Mouse (Mus musculus) midbrain, postnatal 0 days (tissue): ENCODE results near the gene Cilp. TPM values are rescaled to one million over a fixed set of nuclear protein-coding genes. Genes with fewer than 3 reads are reported as not detected.

Source experiments
- ATAC-seq: fragments of 200-750 bp; cut with Nextera tagmentation; 2 replicates; pipeline ENCODE4 v1.8.0; 2017; ENCODE audit warnings: moderate number of reproducible peaks, mild to moderate bottlenecking, moderate TSS enrichment, moderate library complexity; ENCODE audit not compliant: low FRiP score
- DNase-seq: peaks from one replicate; pipeline ENCODE4 v3.0.0-alpha.2; 2015; ENCODE audit warnings: low spot score
- H3K27ac ChIP-seq: fragments of 300-500 bp; sonication (generic); 2 replicates; pipeline ENCODE4 v1.5.1; 2014; ENCODE audit warnings: low read depth, mild to moderate bottlenecking, low read length, mixed read lengths
- H3K27me3 ChIP-seq: fragments of 300-500 bp; sonication (generic); 2 replicates; pipeline ENCODE4 v1.6.1; 2014; ENCODE audit warnings: low read length, control low read depth, mixed read lengths; ENCODE audit not compliant: insufficient read depth
- H3K36me3 ChIP-seq: fragments of 300-500 bp; sonication (generic); 2 replicates; pipeline ENCODE4 v1.6.1; 2014; ENCODE audit warnings: low read length, control low read depth, mixed read lengths; ENCODE audit not compliant: insufficient read depth
- H3K4me1 ChIP-seq: fragments of 300-500 bp; sonication (generic); 2 replicates; pipeline ENCODE4 v1.6.1; 2014; ENCODE audit warnings: mild to moderate bottlenecking, control low read depth, antibody characterized with exemption, low read length, mixed read lengths; ENCODE audit not compliant: insufficient read depth
- H3K4me2 ChIP-seq: fragments of 300-500 bp; sonication (generic); 2 replicates; pipeline ENCODE4 v1.6.1; 2014; ENCODE audit warnings: low read depth, mild to moderate bottlenecking, low read length, mixed read lengths; ENCODE audit not compliant: poor library complexity, severe bottlenecking
- H3K4me3 ChIP-seq: fragments of 300-500 bp; sonication (generic); 2 replicates; pipeline ENCODE4 v1.5.1; 2014; ENCODE audit warnings: low read depth, mild to moderate bottlenecking, low read length, moderate library complexity
- H3K9ac ChIP-seq: fragments of 300-500 bp; sonication (generic); replicated peaks from 2 replicates; pipeline ENCODE4 v1.6.1; 2014; ENCODE audit warnings: mild to moderate bottlenecking, low read length, moderate library complexity, mixed read lengths; ENCODE audit not compliant: poor library complexity, severe bottlenecking
- H3K9me3 ChIP-seq: fragments of 300-500 bp; sonication (generic); 2 replicates; pipeline ENCODE4 v1.6.1; 2016; ENCODE audit warnings: low read length, control low read depth
- CTCF ChIP-seq: IDR thresholded peaks from 2 replicates; pipeline ENCODE4 v1.5.1; 2016; ENCODE audit warnings: antibody characterized with exemption, mild to moderate bottlenecking
- WGBS: fragments of 180-500 bp; shearing (Covaris S2); extraction: QIAGEN DNeasy Blood & Tissue Kit; methylation state at CpG from one replicate; pipeline ENCODE4 v1.1.7; 2014; 5-methylcytosine and 5-hydroxymethylcytosine counted together
- polyA plus RNA-seq: library from polyadenylated mRNA; unstranded; fragments of >200 nt; fragmentation: Nextera tagmentation; extraction: Ambion mirVana; gene quantifications from 2 replicates; pipeline ENCODE4 v1.2.1, GENCODE M21; 2015
- total RNA-seq: library from RNA; depleted of rRNA; stranded (reverse); fragments of >200 nt; gene quantifications from 2 replicates; pipeline ENCODE4 v1.2.3, GENCODE M21; 2014

The Cilp gene
- total and polyA plus RNA-seq, 2 experiments from 2014 or later: 0.15 to 0.60 TPM

DNA sequence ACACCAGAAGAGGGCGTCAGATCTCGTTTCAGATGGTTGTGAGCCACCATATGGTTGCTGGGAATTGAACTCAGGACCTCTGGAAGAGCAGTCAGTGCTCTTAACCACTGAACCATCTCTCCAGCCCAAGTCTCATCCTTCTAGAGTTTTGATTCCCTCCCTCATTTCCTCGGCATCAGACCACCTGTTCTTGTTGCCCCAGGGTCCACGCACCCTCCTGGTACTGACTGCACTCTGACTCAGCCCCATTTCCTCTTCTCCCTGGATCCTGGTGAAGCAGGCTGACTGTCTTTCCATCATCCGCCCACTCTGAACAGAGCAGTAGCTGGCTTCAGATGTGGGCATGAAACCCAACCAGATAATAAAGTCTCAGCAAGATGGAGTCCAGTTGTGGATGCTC, 23.0 kb upstream of the Cilp start:
- Histone ChIP-seq H3K27ac (no peak overlapping the region), H3K4me3 (no peak overlapping the region), H3K27me3 (no peaks in the 10 kb centered on the region), H3K9ac (no peak overlapping the region), H3K4me1 (no peaks in the 10 kb centered on the region), H3K36me3 (peaks cover 13% of the 10 kb centered on the region; the same call in 1 of the 2 replicates), H3K9me3 (no peaks in the 10 kb centered on the region), H3K4me2 (no peak overlapping the region)
- DNase-seq: no peak
- ATAC-seq: no peak
- TF ChIP-seq CTCF: no peak
- WGBS: 61% methylated on average over 5 of the region's 5 CpGs

DNA sequence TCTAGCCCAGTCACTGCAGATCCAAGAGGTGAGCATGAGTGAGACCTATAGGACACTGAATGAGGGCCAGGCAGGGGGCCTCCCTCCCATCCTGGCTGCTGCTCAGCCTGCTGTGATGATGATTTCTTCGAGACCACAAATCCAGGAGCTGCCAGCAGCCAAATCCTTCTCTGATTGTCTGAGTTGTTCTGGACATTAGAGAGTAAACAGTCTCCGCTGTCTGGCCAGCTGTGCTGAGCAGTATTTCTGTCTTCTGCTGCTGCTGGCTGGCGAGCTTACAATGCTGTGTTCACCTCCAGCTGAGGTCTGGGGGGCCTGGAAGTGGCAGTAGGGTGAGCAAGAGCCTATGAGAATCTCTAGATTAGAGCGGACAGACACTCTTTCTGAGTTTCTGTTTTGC, 21.7 kb upstream of the Cilp start:
- Histone ChIP-seq H3K9ac (no peak overlapping the region), H3K9me3 (no peaks in the 10 kb centered on the region), H3K27me3 (no peaks in the 10 kb centered on the region), H3K27ac (no peak overlapping the region), H3K4me3 (no peak overlapping the region), H3K4me1 (no peaks in the 10 kb centered on the region), H3K4me2 (no peak overlapping the region), H3K36me3 (peaks cover 6% of the 10 kb centered on the region; the same call in 1 of the 2 replicates)
- WGBS: 46% methylated on average over 4 of the region's 4 CpGs
- DNase-seq: no peak
- no peak for TF ChIP-seq CTCF
- no peak for ATAC-seq

DNA sequence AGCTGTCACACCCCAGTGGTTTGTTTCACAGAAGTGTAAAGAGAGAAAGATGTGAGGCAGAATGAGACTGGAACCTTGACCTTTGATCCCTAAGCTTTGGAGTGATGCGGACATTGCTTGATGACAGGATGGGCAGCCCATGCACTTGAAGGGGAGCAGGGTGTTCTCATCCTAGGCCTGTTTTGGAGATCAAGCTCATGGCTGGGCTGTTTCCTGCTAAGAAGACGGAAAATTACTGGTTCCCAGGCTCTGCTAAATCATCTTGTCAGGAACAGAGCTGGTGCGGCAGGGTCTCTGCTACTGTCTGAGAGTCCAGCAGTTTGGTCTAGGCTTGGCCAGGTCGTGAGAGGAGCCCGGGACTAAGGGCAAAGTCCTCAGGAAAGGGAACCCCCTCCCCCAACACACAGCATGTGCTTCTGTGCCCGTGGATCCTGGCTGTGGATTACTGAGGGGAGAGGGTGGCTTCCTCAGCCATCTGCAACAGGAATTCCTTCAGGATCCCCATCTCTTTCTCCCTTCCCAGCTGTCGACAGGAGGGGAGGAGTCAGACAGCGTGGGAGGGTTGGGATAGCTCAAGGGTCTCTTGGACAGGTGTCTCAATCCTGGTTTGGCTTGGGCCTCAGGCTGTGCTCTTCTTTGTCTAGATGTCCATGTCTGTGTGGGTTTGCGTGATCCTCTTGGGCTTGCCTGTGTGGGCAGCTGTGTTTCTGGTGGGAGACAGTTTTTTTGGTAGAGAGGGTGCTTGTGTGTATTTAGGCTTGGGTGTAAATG, 20.8 kb upstream of the Cilp start:
- no peak for TF ChIP-seq CTCF
- Histone ChIP-seq H3K36me3 (no peaks in the 10 kb centered on the region), H3K4me3 (no peak overlapping the region), H3K27me3 (no peaks in the 10 kb centered on the region), H3K27ac (no peak overlapping the region), H3K4me2 (no peak overlapping the region), H3K4me1 (no peaks in the 10 kb centered on the region), H3K9me3 (no peaks in the 10 kb centered on the region), H3K9ac (no peak overlapping the region)
- WGBS: 64% methylated on average over 9 of the region's 9 CpGs
- ATAC-seq (no peak), DNase-seq (no peak)

DNA sequence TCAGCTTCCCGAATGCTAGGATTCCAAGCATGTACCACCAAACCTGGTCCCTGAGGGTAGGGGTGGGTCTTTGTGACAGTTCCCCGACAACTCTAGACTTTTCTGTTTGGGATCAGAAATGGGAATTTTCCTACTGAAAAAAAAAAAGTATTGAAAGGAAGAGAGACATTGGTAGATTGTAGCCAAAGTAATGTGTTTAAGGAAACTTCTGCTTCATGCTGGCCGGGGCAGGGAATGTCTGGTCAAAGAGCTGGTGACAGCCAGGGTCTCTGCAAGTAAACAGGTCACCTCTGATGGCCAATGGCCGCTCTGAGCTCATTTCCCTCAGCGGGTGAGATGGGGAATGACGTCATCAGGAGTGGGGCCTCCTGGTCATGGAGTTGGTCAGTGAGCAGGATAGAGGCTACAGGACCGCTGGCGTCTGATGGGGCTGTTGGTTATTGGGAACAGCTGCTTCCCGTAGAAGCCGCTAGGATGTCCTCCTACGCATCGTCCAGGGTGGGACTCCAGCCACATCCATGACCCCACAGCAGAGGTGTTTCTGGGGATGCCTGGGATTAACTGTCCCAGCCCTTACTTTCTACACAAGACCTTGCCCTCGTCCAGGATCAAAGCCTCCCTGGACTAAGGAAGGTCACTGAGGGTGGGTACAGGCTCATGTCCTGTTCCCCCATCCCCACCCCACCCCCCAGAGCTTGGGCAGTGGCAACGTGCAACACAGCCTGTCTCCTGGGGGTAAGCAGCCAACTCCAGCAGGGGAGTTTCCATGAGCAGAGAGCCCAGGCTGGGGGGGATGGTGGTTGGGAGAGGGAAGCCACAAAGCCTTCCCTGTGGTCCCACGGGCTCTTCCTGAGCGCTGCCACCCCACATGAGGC, 17.2 kb upstream of the Cilp start:
- no peaks in the 10 kb centered on the region for H3K36me3 ChIP-seq
- no peak overlapping the region for H3K4me3 ChIP-seq
- no peak overlapping the region for H3K9ac ChIP-seq
- WGBS: 81% methylated on average over 16 of the region's 16 CpGs
- ATAC-seq (no peak), DNase-seq (no peak)
- TF ChIP-seq CTCF: no peak
- H3K27me3 ChIP-seq: no peaks in the 10 kb centered on the region
- no peak overlapping the region for H3K27ac ChIP-seq
- H3K4me1 ChIP-seq: no peaks in the 10 kb centered on the region
- H3K4me2 ChIP-seq: no peak overlapping the region
- no peaks in the 10 kb centered on the region for H3K9me3 ChIP-seq

DNA sequence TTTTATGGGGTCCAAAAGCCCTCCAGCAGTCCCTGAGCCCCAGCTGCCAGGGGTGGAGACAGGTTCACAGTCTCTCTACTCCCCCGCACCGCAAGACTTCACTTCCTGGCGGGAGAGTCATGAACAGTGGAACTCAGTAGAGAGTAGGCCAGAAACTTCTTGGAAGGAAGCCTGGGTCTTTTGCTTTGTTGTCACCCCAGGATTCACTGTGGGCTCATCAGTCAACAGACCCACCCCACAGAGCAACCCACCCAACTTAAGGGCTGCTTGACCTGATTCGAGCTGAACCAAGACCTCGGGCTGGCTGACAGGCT, 16.6 kb upstream of the Cilp start:
- WGBS: 82% methylated on average over 5 of the region's 5 CpGs
- H3K27ac ChIP-seq: no peak overlapping the region
- H3K9me3 ChIP-seq: no peaks in the 10 kb centered on the region
- H3K4me3 ChIP-seq: no peak overlapping the region
- no peaks in the 10 kb centered on the region for H3K4me1 ChIP-seq
- H3K27me3 ChIP-seq: no peaks in the 10 kb centered on the region
- H3K36me3 ChIP-seq: no peaks in the 10 kb centered on the region
- no peak overlapping the region for H3K4me2 ChIP-seq
- DNase-seq (no peak), ATAC-seq (no peak)
- TF ChIP-seq CTCF: no peak
- H3K9ac ChIP-seq: no peak overlapping the region

DNA sequence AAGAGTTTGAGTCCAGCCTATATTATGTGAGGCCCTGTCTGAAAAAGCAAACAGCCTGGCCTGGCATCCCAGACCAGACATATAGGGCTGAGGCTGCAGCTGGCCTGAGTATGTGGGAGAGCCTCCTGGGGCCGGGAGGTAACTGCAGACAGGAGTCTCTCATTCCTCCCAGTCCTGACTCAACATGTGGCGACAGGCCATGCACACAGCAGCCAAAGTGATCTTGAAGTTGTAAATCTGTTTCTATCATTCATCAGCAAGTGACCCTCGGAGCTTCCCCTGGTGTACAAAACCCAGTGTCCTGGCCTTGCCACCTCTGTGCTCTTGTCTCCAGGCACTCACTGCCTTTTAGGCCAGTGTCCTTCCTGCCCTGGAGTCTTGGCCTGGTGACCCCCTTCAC, 13.0 kb upstream of the Cilp start:
- 86% methylated on average over 3 of the region's 3 CpGs for WGBS

More for the DNA sequence above, 13.0 kb upstream of the Cilp start:
- Histone ChIP-seq H3K27me3 (no peaks in the 10 kb centered on the region), H3K4me3 (no peak overlapping the region), H3K36me3 (no peaks in the 10 kb centered on the region), H3K9me3 (no peaks in the 10 kb centered on the region), H3K4me1 (no peaks in the 10 kb centered on the region), H3K4me2 (no peak overlapping the region), H3K27ac (no peak overlapping the region), H3K9ac (no peak overlapping the region)
- no peak for TF ChIP-seq CTCF
- ATAC-seq (no peak), DNase-seq (no peak)
